Mouse (Mus musculus) MEL (cell line): ENCODE data around the gene Tbc1d24. TPM values are rescaled to one million over a fixed set of nuclear protein-coding genes. Genes with fewer than 3 reads are reported as not detected.
A peak's percentile ranks its signal among the peaks of the same experiment; 100 is the strongest.

Experiments
- DNase-seq: peaks from one replicate; pipeline ENCODE4 v3.0.0; 2011; ENCODE audit warnings: low read depth, low spot score
- H3K27ac ChIP-seq: 2 replicates; pipeline ENCODE4 v1.5.1; 2012; ENCODE audit warnings: low read depth, mild to moderate bottlenecking, control low read depth, low read length, moderate library complexity; ENCODE audit not compliant: control insufficient read depth
- H3K27me3 ChIP-seq, 2 experiments: fragments of 150-350 bp in 1 of 2; sonication (generic) in 1 of 2; 2 replicates each; pipeline ENCODE4 v1.6.1; 2012; ENCODE audit warnings: low read length in 2 of 2, mild to moderate bottlenecking in 2 of 2, improper control_type of control experiment in 1 of 2, moderate library complexity in 1 of 2; ENCODE audit not compliant: insufficient read depth in 2 of 2, control insufficient read depth in 1 of 2
- H3K36me3 ChIP-seq, 2 experiments: 2 replicates each; pipeline ENCODE4 v1.6.1; 2012 to 2014; ENCODE audit warnings: low read length in 2 of 2, improper control_type of control experiment in 1 of 2, inconsistent platforms in 1 of 2, mild to moderate bottlenecking in 1 of 2; ENCODE audit not compliant: insufficient read depth in 2 of 2, control insufficient read depth in 1 of 2
- H3K4me1 ChIP-seq, 2 experiments: fragments of 150-350 bp in 1 of 2; sonication (generic) in 1 of 2; 2 replicates each; pipeline ENCODE4 v1.6.1; 2012; ENCODE audit warnings: low read length in 2 of 2, improper control_type of control experiment in 1 of 2, mild to moderate bottlenecking in 1 of 2; ENCODE audit not compliant: insufficient read depth in 2 of 2, control insufficient read depth in 1 of 2
- H3K4me3 ChIP-seq, 2 experiments: fragments of 150-350 bp in 1 of 2; sonication (generic) in 1 of 2; 2 replicates each; pipeline ENCODE4 v1.5.1; 2012; ENCODE audit warnings: low read depth in 2 of 2, low read length in 2 of 2, mild to moderate bottlenecking in 2 of 2, moderate library complexity in 2 of 2, control low read depth in 1 of 2, improper control_type of control experiment in 1 of 2; ENCODE audit not compliant: control insufficient read depth in 1 of 2, insufficient read depth in 1 of 2
- H3K79me2 ChIP-seq: 2 replicates; pipeline ENCODE4 v1.6.1; 2012; ENCODE audit warnings: mild to moderate bottlenecking, low read length, moderate library complexity; ENCODE audit not compliant: control insufficient read depth, poor library complexity, insufficient read depth
- H3K9ac ChIP-seq: 2 replicates; pipeline ENCODE4 v1.6.1; 2012; ENCODE audit warnings: low read depth, mild to moderate bottlenecking, control low read depth, low read length, moderate library complexity; ENCODE audit not compliant: control insufficient read depth, poor library complexity, severe bottlenecking
- H3K9me3 ChIP-seq: fragments of 150-350 bp; sonication (generic); replicated peaks from 2 replicates; pipeline ENCODE4 v1.6.1; 2012; ENCODE audit warnings: mild to moderate bottlenecking, low read length, improper control_type of control experiment, moderate library complexity; ENCODE audit not compliant: insufficient read depth
- CHD1 ChIP-seq: IDR thresholded peaks from 2 replicates; pipeline ENCODE4 v1.6.1; 2012; ENCODE audit warnings: low read depth, mild to moderate bottlenecking, inconsistent platforms, low read length, improper control_type of control experiment
- CHD2 ChIP-seq: IDR thresholded peaks from 2 replicates; pipeline ENCODE4 v1.6.1; 2011; ENCODE audit warnings: low read length, improper control_type of control experiment
- CTCF ChIP-seq, 3 experiments: IDR thresholded peaks in 2 of 3; conservative IDR thresholded peaks in 1 of 3; 2 replicates each; pipeline ENCODE4 v1.5.1; 2011 to 2012; ENCODE audit warnings: low read length in 3 of 3, low read depth in 2 of 3, mild to moderate bottlenecking in 2 of 3, improper control_type of control experiment in 1 of 3, inconsistent platforms in 1 of 3, mixed read lengths in 1 of 3, moderate library complexity in 1 of 3; ENCODE audit not compliant: control insufficient read depth in 1 of 3, insufficient read depth in 1 of 3, poor library complexity in 1 of 3, severe bottlenecking in 1 of 3
- ELF1 ChIP-seq: IDR thresholded peaks from 2 replicates; pipeline ENCODE4 v1.6.1; 2014; ENCODE audit warnings: low read depth, mild to moderate bottlenecking, inconsistent platforms, low read length, improper control_type of control experiment, moderate library complexity
- EP300 ChIP-seq, 2 experiments: IDR thresholded peaks; 2 replicates each; pipeline ENCODE4 v1.6.1; 2011; ENCODE audit warnings: improper control_type of control experiment in 2 of 2, low read length in 2 of 2, low read depth in 1 of 2, mild to moderate bottlenecking in 1 of 2
- ETS1 ChIP-seq: IDR thresholded peaks from 2 replicates; pipeline ENCODE4 v1.6.1; 2012; ENCODE audit warnings: low read depth, mild to moderate bottlenecking, inconsistent platforms, low read length, improper control_type of control experiment, moderate library complexity
- GABPA ChIP-seq: IDR thresholded peaks from 2 replicates; pipeline ENCODE4 v1.6.1; 2012; ENCODE audit warnings: low read depth, mild to moderate bottlenecking, inconsistent platforms, low read length, improper control_type of control experiment, moderate library complexity
- GATA1 ChIP-seq: IDR thresholded peaks from 2 replicates; pipeline ENCODE4 v1.6.1; 2011; ENCODE audit warnings: low read depth, low read length, improper control_type of control experiment
- HCFC1 ChIP-seq: IDR thresholded peaks from 2 replicates; pipeline ENCODE4 v1.6.1; 2012; ENCODE audit warnings: low read depth, mild to moderate bottlenecking, inconsistent platforms, low read length, improper control_type of control experiment, moderate library complexity
- JUND ChIP-seq: IDR thresholded peaks from 2 replicates; pipeline ENCODE4 v1.6.1; 2011; ENCODE audit warnings: low read depth, mild to moderate bottlenecking, improper control_type of control experiment, low read length
- KAT2A ChIP-seq: conservative IDR thresholded peaks from 2 replicates; pipeline ENCODE4 v1.6.1; 2012; ENCODE audit warnings: low read depth, low read length, improper control_type of control experiment, inconsistent platforms
- MAFK ChIP-seq: IDR thresholded peaks from 2 replicates; pipeline ENCODE4 v1.6.1; 2011; ENCODE audit warnings: low read depth, mild to moderate bottlenecking, low read length, improper control_type of control experiment, borderline replicate concordance
- MAX ChIP-seq: IDR thresholded peaks from 2 replicates; pipeline ENCODE4 v1.6.1; 2011; ENCODE audit warnings: low read length, improper control_type of control experiment
- MAZ ChIP-seq: IDR thresholded peaks from 2 replicates; pipeline ENCODE4 v1.6.1; 2012; ENCODE audit warnings: low read depth, mild to moderate bottlenecking, inconsistent platforms, low read length, improper control_type of control experiment
- MEF2A ChIP-seq: IDR thresholded peaks from 2 replicates; pipeline ENCODE4 v1.6.1; 2014; ENCODE audit warnings: low read depth, mild to moderate bottlenecking, inconsistent platforms, low read length, improper control_type of control experiment; ENCODE audit not compliant: poor library complexity, insufficient replicate concordance, severe bottlenecking; ENCODE audit errors: extremely low read depth
- MXI1 ChIP-seq: IDR thresholded peaks from 2 replicates; pipeline ENCODE4 v1.6.1; 2011; ENCODE audit warnings: mild to moderate bottlenecking, low read depth, low read length, improper control_type of control experiment
- MYB ChIP-seq: IDR thresholded peaks from 2 replicates; pipeline ENCODE4 v1.6.1; 2011; ENCODE audit warnings: mild to moderate bottlenecking, low read depth, low read length, improper control_type of control experiment
- MYC ChIP-seq: IDR thresholded peaks from 2 replicates; pipeline ENCODE4 v1.6.1; 2011; ENCODE audit warnings: low read depth, mild to moderate bottlenecking, low read length, improper control_type of control experiment, moderate library complexity
- NELFE ChIP-seq: IDR thresholded peaks from 2 replicates; pipeline ENCODE4 v1.6.1; 2011; ENCODE audit warnings: low read depth, low read length, improper control_type of control experiment
- POLR2A ChIP-seq, 2 experiments: IDR thresholded peaks; 2 replicates each; pipeline ENCODE4 v1.6.1; 2011 to 2012; ENCODE audit warnings: low read length in 2 of 2, mild to moderate bottlenecking in 2 of 2, control low read depth in 1 of 2, improper control_type of control experiment in 1 of 2, low read depth in 1 of 2, moderate library complexity in 1 of 2; ENCODE audit not compliant: control insufficient read depth in 1 of 2, insufficient read depth in 1 of 2, poor library complexity in 1 of 2
- POLR2AphosphoS2 ChIP-seq: IDR thresholded peaks from 2 replicates; pipeline ENCODE4 v1.6.1; 2011; ENCODE audit warnings: low read length, improper control_type of control experiment
- POLR2AphosphoS5 ChIP-seq: IDR thresholded peaks from 2 replicates; pipeline ENCODE4 v1.6.1; 2012; ENCODE audit warnings: low read depth, borderline replicate concordance, mild to moderate bottlenecking, inconsistent platforms, low read length, moderate library complexity, mixed read lengths
- RAD21 ChIP-seq: IDR thresholded peaks from 2 replicates; pipeline ENCODE4 v1.6.1; 2011; ENCODE audit warnings: mild to moderate bottlenecking, low read depth, low read length, improper control_type of control experiment
- RCOR1 ChIP-seq: IDR thresholded peaks from 2 replicates; pipeline ENCODE4 v1.6.1; 2012; ENCODE audit warnings: low read depth, mild to moderate bottlenecking, inconsistent platforms, low read length, improper control_type of control experiment
- SIN3A ChIP-seq: IDR thresholded peaks from 2 replicates; pipeline ENCODE4 v1.6.1; 2012; ENCODE audit warnings: low read length, improper control_type of control experiment, inconsistent platforms
- TAL1 ChIP-seq: IDR thresholded peaks from 2 replicates; pipeline ENCODE4 v1.6.1; 2012; ENCODE audit warnings: mild to moderate bottlenecking, inconsistent platforms, low read length, moderate library complexity, mixed read lengths
- TBP ChIP-seq: IDR thresholded peaks from 2 replicates; pipeline ENCODE4 v1.8.0; 2011; ENCODE audit warnings: low read depth, low read length, improper control_type of control experiment
- TCF12 ChIP-seq: IDR thresholded peaks from 2 replicates; pipeline ENCODE4 v1.6.1; 2014; ENCODE audit warnings: low read depth, mild to moderate bottlenecking, inconsistent platforms, low read length, improper control_type of control experiment, moderate library complexity
- UBTF ChIP-seq: IDR thresholded peaks from 2 replicates; pipeline ENCODE4 v1.6.1; 2012; ENCODE audit warnings: low read depth, mild to moderate bottlenecking, inconsistent platforms, low read length, improper control_type of control experiment, moderate library complexity, borderline replicate concordance; ENCODE audit not compliant: insufficient read depth
- USF1 ChIP-seq: IDR thresholded peaks from 2 replicates; pipeline ENCODE4 v1.6.1; 2014; ENCODE audit warnings: low read depth, mild to moderate bottlenecking, inconsistent platforms, low read length, improper control_type of control experiment, moderate library complexity
- USF2 ChIP-seq, 2 experiments: IDR thresholded peaks; 2 replicates each; pipeline ENCODE4 v1.6.1; 2011 to 2012; ENCODE audit warnings: improper control_type of control experiment in 2 of 2, low read length in 2 of 2, borderline replicate concordance in 1 of 2, inconsistent platforms in 1 of 2, low read depth in 1 of 2, mild to moderate bottlenecking in 1 of 2; ENCODE audit not compliant: insufficient read depth in 1 of 2
- ZC3H11A ChIP-seq: IDR thresholded peaks from 2 replicates; pipeline ENCODE4 v1.6.1; 2012; ENCODE audit warnings: low read depth, mild to moderate bottlenecking, inconsistent platforms, low read length, improper control_type of control experiment
- ZKSCAN1 ChIP-seq: IDR thresholded peaks from 2 replicates; pipeline ENCODE4 v1.6.1; 2012; ENCODE audit warnings: low read depth, mild to moderate bottlenecking, inconsistent platforms, low read length, improper control_type of control experiment, moderate library complexity
- ZMIZ1 ChIP-seq: IDR thresholded peaks from 2 replicates; pipeline ENCODE4 v1.6.1; 2012; ENCODE audit warnings: low read depth, mild to moderate bottlenecking, inconsistent platforms, low read length, improper control_type of control experiment, moderate library complexity
- ZNF384 ChIP-seq: IDR thresholded peaks from 2 replicates; pipeline ENCODE4 v1.6.1; 2012; ENCODE audit warnings: low read depth, mild to moderate bottlenecking, inconsistent platforms, low read length, improper control_type of control experiment
- polyA plus RNA-seq, 2 experiments: library from polyadenylated mRNA; stranded (reverse) in 1 of 2; unstranded in 1 of 2; fragments of >175 nt in 1 of 2; fragments of >200 nt in 1 of 2; gene quantifications; 2 replicates each; pipeline versions ENCODE4 v1.2.1 to v1.2.4; 2012; ENCODE audit warnings: low replicate concordance in 2 of 2, low read depth in 1 of 2; ENCODE audit not compliant: insufficient read length in 2 of 2, insufficient read depth in 1 of 2, missing spikeins in 1 of 2
- total RNA-seq: library from RNA; depleted of rRNA; stranded (reverse); fragments of 300-350 nt; gene quantifications from 2 replicates; pipeline ENCODE4 v1.2.3, GENCODE M21; 2012

Tbc1d24 gene
- total and polyA plus RNA-seq, 3 experiments: 24.3 to 34.2 (median 27.3) TPM

GRCm38 (mm10) chr17:24151890-24152563 lies 53.3 kb downstream of the Tbc1d24 start:
- DNase-seq: peak; percentile 94
- Histone ChIP-seq H3K9ac (peak overlapping the region; percentile 67), H3K4me3 (peak overlapping the region; percentile 60 to 71), H3K4me1 (peaks cover 0 to 7% of the 10 kb centered on the region in 2 experiments; a peak in 1 of 4 replicates), H3K36me3 (peaks cover 0 to 7% of the 10 kb centered on the region in 2 experiments; a peak in 2 of 4 replicates), H3K27me3 (no peaks in the 10 kb centered on the region), H3K27ac (peak overlapping the region; percentile 40), H3K79me2 (no peaks in the 10 kb centered on the region), H3K9me3 (no peaks in the 10 kb centered on the region)
- 0 out of 2 replicates have a peak, but pooled peaks have one; percentile 44 for TF ChIP-seq TCF12
- no peak for TF ChIP-seq GATA1
- TF ChIP-seq USF2 (IDR thresholded peaks at IDR 0.05; ENCODE audit: borderline replicate concordance in 1 of 2, insufficient read depth in 1 of 2, low read depth in 1 of 2, low read length in 2 of 2): no peak
- TF ChIP-seq CHD2: no peak
- no peak for TF ChIP-seq ELF1
- peak; percentile 33 to 43; a peak in 3 of 4 replicates for TF ChIP-seq EP300 (IDR thresholded peaks at IDR 0.05; ENCODE audit: low read depth in 1 of 2, low read length in 2 of 2)
- no peak; the same call in 1 of the 2 replicates for TF ChIP-seq NELFE
- no peak; the same call in 1 of the 2 replicates for TF ChIP-seq HCFC1
- no peak for TF ChIP-seq KAT2A
- TF ChIP-seq ETS1: peak; percentile 55; the same call in 1 of the 2 replicates
- TF ChIP-seq MAFK: no peak
- TF ChIP-seq TAL1: no peak
- peak; percentile 55; the same call in 1 of the 2 replicates for TF ChIP-seq MYC
- TF ChIP-seq ZKSCAN1: no peak
- TF ChIP-seq JUND: 0 out of 2 replicates have a peak, but pooled peaks have one; percentile 23
- TF ChIP-seq POLR2A (IDR thresholded peaks at IDR 0.05; ENCODE audit: control insufficient read depth in 1 of 2, insufficient read depth in 1 of 2, low read depth in 1 of 2, low read length in 2 of 2, poor library complexity in 1 of 2): peak in 1 of 2 experiments; percentile 35; a peak in 1 of 4 replicates
- TF ChIP-seq ZNF384: peak; percentile 56
- peak; percentile 58; the same call in 1 of the 2 replicates for TF ChIP-seq TBP
- TF ChIP-seq MXI1: peak; percentile 66
- TF ChIP-seq ZC3H11A: peak; percentile 75
- TF ChIP-seq CHD1: no peak
- TF ChIP-seq USF1: 0 out of 2 replicates have a peak, but pooled peaks have one; percentile 34
- TF ChIP-seq POLR2AphosphoS2: peak; percentile 58; the same call in 1 of the 2 replicates
- peak; percentile 88 for TF ChIP-seq SIN3A
- TF ChIP-seq POLR2AphosphoS5: no peak
- no peak for TF ChIP-seq RCOR1
- TF ChIP-seq UBTF: no peak
- 0 out of 2 replicates have a peak, but pooled peaks have one; percentile 25 for TF ChIP-seq ZMIZ1
- no peak for TF ChIP-seq MYB
- TF ChIP-seq GABPA: 0 out of 2 replicates have a peak, but pooled peaks have one; percentile 40
- TF ChIP-seq MEF2A: no peak
- TF ChIP-seq MAZ: peak; percentile 77; the same call in 1 of the 2 replicates
- peak; percentile 65; the same call in 1 of the 2 replicates for TF ChIP-seq MAX
- TF ChIP-seq CTCF (IDR thresholded peaks at IDR 0.05 in 2 of 3, conservative IDR thresholded peaks at IDR 0.05 in 1 of 3; ENCODE audit: control insufficient read depth in 1 of 3, insufficient read depth in 1 of 3, low read depth in 2 of 3, low read length in 3 of 3, poor library complexity in 1 of 3, severe bottlenecking in 1 of 3): peak; percentile 79 to 98 (median 87)
- peak; percentile 70 for TF ChIP-seq RAD21
